Mouse (Mus musculus): ENCODE data around the gene Myo9a. TPM values are rescaled to one million over a fixed set of nuclear protein-coding genes. Genes with fewer than 3 reads are reported as not detected.
"Not testable (repeated sequence)": the region's sequence is repeated elsewhere in the genome, so short reads cannot be mapped to it uniquely, and the experiment has no call there.

Myo9a gene
- polyA plus RNA-seq, 1 experiment, result 0.10 TPM

DNA sequence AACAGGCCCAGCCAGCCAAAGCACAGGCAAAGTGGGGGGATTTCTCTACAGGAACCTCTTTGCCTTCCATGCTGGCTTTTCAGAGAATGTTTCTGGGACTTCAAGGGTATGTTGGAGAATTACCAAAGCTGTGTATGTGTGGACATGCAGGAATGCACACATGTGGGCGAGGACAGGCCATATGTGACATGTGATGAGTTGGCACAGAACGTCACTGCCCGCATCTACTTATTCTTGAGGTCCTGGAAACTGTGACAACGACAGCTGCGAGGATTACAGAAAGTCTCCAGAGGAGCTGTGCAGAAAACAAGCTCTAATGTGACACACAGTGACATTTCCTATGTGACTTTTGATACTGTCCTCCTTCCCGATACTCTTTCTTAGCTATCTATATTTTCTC, 205.0 kb downstream of the Myo9a start:
- Histone ChIP-seq H3K9me3 (no peaks in the 10 kb centered on the region), H3K36me3 (replicated peaks; ENCODE audit: low read length) (no peaks in the 10 kb centered on the region), H3K27me3 (replicated peaks) (peaks cover 34% of the 10 kb centered on the region), H3K4me3 (replicated peaks) (no peak overlapping the region), H3K4me1 (peaks cover 8% of the 10 kb centered on the region)
- TF ChIP-seq FLI1 (IDR thresholded peaks at IDR 0.05; ENCODE audit: low read length), result no peak
- TF ChIP-seq GATA1 (IDR thresholded peaks at IDR 0.05; ENCODE audit: borderline replicate concordance, low read length), result no peak

DNA sequence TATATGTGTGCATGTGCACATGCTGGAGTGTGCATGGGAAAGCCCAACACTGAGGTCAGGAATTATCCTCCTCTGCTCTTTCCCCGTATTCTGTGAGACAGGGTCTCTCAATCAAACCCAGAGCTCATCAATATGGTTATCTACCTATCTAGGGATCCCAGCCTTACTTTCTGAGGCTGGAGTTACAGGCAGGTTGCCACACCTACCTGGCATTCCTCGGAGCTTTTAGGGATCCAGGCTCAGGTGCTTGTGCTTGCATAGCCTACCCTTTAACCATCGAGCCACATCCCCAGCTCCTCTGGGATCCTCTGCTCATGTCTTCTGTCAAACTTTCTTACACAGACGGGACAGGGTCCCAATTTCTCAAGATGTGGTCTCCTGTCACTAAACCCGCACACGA, 205.8 kb downstream of the Myo9a start:
- Histone ChIP-seq H3K9me3 (no peaks in the 10 kb centered on the region), H3K27me3 (replicated peaks) (peaks cover 26% of the 10 kb centered on the region), H3K4me3 (replicated peaks) (no peak overlapping the region), H3K4me1 (peaks cover 8% of the 10 kb centered on the region), H3K36me3 (replicated peaks; ENCODE audit: low read length) (no peaks in the 10 kb centered on the region)
- TF ChIP-seq GATA1 (IDR thresholded peaks at IDR 0.05; ENCODE audit: borderline replicate concordance, low read length) (no peak), FLI1 (IDR thresholded peaks at IDR 0.05; ENCODE audit: low read length) (no peak)

DNA sequence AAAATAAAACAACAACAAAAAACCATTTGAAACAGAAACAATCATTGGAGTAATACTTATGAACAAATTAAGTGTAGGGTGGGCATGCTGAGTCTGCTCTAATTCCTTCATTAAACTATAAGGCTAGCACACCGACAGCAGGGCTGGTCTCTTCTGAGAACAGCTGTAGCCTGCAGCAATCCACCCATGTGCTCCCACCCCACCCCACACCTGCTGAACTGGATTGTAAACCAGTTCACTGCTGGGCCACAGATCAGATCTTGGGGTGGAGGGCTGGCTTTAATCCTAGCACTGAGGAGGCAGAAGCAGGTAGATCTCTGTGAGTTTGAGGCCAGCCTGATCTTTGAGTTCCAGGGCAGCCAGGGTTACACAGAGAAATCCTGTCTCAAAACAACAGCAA, 207.4 kb downstream of the Myo9a start:
- H3K27me3 ChIP-seq (replicated peaks), result peaks cover 18% of the 10 kb centered on the region
- H3K9me3 ChIP-seq; H3K4me1 ChIP-seq; H3K36me3 ChIP-seq (replicated peaks; ENCODE audit: low read length); H3K4me3 ChIP-seq (replicated peaks): not testable (repeated sequence)

DNA sequence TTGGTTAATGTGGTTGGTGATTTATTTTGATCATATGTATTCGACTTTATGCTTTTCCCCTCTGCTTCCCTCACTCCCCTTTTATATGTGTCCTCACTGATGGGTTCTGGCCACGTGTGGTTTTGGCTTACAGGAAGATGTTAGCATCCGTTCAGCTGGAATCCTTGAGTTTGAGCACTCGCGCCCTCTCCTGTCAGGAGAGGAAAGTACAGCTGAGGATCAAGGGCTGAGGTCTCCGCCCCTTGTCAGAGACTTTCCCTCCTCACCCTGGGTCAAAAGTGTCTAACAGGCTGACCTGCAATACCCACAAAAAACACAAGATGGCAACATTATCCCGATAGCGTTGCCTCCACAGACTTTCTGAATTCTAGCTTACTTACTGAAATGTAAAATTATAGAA, 208.6 kb downstream of the Myo9a start:
- Histone ChIP-seq H3K36me3 (replicated peaks; ENCODE audit: low read length) (no peaks in the 10 kb centered on the region), H3K4me3 (replicated peaks) (no peak overlapping the region), H3K27me3 (replicated peaks) (peaks cover 22% of the 10 kb centered on the region), H3K9me3 (no peaks in the 10 kb centered on the region), H3K4me1 (peaks cover 8% of the 10 kb centered on the region)
- TF ChIP-seq GATA1 (IDR thresholded peaks at IDR 0.05; ENCODE audit: borderline replicate concordance, low read length) (no peak), FLI1 (IDR thresholded peaks at IDR 0.05; ENCODE audit: low read length) (no peak)

DNA sequence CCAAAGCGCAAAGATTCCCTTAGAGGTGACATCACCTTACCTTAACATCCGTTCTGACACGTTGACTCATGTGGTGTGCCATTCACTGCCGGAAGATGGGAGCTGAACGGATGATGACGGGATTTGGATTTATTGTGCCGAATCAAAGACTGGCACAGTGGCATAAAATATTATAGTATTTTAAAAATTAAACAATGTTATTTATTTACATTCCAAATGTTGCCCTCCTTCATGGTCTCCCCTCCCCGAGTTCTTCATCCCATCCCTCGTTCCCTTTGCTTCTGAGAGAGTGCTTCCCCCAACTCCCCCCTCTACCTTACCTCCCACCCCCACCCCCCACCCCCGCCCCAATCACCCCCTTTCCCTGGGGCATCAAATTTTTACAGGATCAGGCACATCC, 209.9 kb downstream of the Myo9a start, which contains the start of gene Nr2e3:
Nr2e3 (minus strand) TSS at position 101 of the 400 bp plus-strand sequence.
- Histone ChIP-seq H3K27me3 (replicated peaks) (peaks cover 27% of the 10 kb centered on the region), H3K4me1 (peaks cover 8% of the 10 kb centered on the region), H3K4me3 (replicated peaks) (no peak within 1 kb of the TSS), H3K9me3 (no peaks in the 10 kb centered on the region), H3K36me3 (replicated peaks; ENCODE audit: low read length) (no peaks in the 10 kb centered on the region)
- TF ChIP-seq GATA1 (IDR thresholded peaks at IDR 0.05; ENCODE audit: borderline replicate concordance, low read length) (no peak), FLI1 (IDR thresholded peaks at IDR 0.05; ENCODE audit: low read length) (no peak)

DNA sequence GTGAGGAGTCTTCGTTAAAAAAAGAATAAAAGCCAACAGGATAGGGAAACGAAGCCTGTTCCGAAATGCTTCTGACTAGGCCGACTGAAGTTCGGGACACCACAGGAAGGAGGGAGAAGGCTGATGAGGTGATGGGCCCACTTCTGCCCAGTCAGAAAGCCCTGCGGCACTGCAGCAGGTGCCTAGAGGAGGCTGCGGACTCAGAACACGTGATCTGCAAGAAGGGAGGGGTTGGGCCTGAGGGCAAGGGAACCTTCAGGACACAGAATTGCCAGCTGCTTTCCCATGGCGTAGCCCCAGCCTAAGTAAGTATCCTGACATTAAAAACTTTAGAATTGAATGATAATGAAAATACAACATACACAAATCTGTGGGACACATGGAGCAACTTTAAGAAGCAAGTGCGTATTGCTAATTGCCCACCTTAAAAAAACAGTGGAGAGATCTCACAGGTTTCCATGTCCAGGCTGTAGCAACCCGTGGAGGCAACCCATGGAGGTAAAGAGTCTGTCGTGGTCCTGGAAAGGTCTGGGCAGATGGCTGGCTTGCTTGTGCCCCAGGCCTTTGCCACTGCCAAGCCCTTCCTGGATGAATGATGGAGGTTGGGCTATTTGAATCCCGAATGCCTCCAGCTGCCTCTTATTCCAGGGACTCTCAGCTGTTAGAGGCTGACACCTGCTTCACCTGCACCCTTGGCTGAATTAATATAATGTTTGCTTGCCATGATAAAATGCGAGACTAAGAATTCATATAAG, 210.7 kb downstream of the Myo9a start:
- TF ChIP-seq GATA1 (IDR thresholded peaks at IDR 0.05; ENCODE audit: borderline replicate concordance, low read length) (no peak), FLI1 (IDR thresholded peaks at IDR 0.05; ENCODE audit: low read length) (no peak)
- peaks cover 25% of the 10 kb centered on the region for H3K27me3 ChIP-seq (replicated peaks)

DNA sequence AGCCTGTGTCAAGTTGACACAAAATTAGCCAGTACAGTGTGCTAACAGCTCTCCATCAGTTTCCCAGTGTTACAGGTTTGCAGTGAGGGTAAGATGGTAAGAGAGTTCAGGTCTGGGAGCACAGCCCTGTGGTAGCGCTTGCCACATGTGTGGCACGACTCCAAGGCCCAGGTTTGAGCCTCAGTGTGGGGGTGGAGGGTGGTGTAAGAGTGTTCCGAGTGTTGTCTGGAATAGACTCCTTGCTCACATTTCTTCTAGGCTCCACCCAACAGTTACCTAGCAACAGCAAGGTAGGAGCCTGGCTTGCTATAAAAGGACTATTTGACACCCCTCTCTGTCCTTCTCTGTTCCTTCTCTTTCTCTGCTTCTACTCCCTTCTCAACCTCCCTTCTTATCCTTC, 213.7 kb downstream of the Myo9a start:
- Histone ChIP-seq H3K27me3 (replicated peaks) (peaks cover 23% of the 10 kb centered on the region), H3K4me1 (peaks cover 10% of the 10 kb centered on the region), H3K9me3 (no peaks in the 10 kb centered on the region), H3K36me3 (replicated peaks; ENCODE audit: low read length) (no peaks in the 10 kb centered on the region), H3K4me3 (replicated peaks) (no peak overlapping the region)
- TF ChIP-seq FLI1 (IDR thresholded peaks at IDR 0.05; ENCODE audit: low read length) (no peak), GATA1 (IDR thresholded peaks at IDR 0.05; ENCODE audit: borderline replicate concordance, low read length) (no peak)

More for the DNA sequence above, 210.7 kb downstream of the Myo9a start:
- H3K9me3 ChIP-seq, result no peaks in the 10 kb centered on the region
- no peaks in the 10 kb centered on the region for H3K36me3 ChIP-seq (replicated peaks; ENCODE audit: low read length)
- H3K4me1 ChIP-seq, result peaks cover 8% of the 10 kb centered on the region
- no peak overlapping the region for H3K4me3 ChIP-seq (replicated peaks)

DNA sequence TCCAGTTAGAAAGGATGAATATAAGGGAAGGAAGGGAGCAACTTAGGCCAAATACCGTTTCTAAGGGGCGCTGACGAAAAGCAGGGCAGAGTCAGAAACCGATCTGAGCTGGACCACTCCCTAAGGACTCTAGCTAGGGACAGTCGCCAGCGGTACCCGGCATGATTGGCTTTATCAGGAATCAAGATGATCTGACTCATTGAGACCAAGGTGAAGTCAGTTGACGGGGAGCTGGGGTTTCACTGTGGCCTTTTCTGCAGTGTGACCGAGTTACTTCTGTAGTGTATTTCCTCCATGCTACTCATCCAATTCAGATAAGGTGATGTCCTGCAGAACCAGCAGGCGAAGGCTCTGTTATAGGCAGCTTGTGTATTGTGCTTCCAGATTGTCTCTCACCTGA, 214.3 kb downstream of the Myo9a start:
- no peak for TF ChIP-seq FLI1 (IDR thresholded peaks at IDR 0.05; ENCODE audit: low read length)
- no peak for TF ChIP-seq GATA1 (IDR thresholded peaks at IDR 0.05; ENCODE audit: borderline replicate concordance, low read length)
- peaks cover 21% of the 10 kb centered on the region for H3K27me3 ChIP-seq (replicated peaks)
- peaks cover 5% of the 10 kb centered on the region for H3K4me1 ChIP-seq
- H3K4me3 ChIP-seq (replicated peaks), result no peak overlapping the region
- H3K36me3 ChIP-seq (replicated peaks; ENCODE audit: low read length), result no peaks in the 10 kb centered on the region
- no peaks in the 10 kb centered on the region for H3K9me3 ChIP-seq

DNA sequence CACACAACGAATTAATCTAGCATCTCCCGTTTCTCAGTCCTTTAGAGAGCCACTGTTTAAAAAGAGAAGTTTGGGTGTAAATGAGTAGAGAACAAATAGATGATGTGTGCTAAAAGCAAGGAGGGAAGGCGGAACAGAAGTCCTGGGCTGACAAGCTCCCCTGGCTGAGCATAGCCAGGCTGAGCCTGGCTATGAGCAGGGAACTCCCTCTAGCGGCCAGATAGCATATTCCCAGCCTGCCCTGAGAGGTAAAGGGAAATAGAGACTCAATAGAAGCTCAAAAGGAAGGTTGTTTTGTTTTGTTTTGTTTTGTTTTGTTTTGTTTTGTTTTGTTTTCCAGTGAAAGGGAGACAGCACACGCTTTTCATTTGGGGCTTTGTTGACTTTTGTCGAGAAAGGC, 218.7 kb downstream of the Myo9a start:
- peaks cover 5% of the 10 kb centered on the region for H3K4me1 ChIP-seq
- no peak for TF ChIP-seq FLI1 (IDR thresholded peaks at IDR 0.05; ENCODE audit: low read length)
- TF ChIP-seq GATA1 (IDR thresholded peaks at IDR 0.05; ENCODE audit: borderline replicate concordance, low read length), result no peak
- peaks cover 27% of the 10 kb centered on the region for H3K27me3 ChIP-seq (replicated peaks)
- H3K36me3 ChIP-seq (replicated peaks; ENCODE audit: low read length), result no peaks in the 10 kb centered on the region
- H3K4me3 ChIP-seq (replicated peaks), result no peak overlapping the region
- H3K9me3 ChIP-seq, result no peaks in the 10 kb centered on the region

DNA sequence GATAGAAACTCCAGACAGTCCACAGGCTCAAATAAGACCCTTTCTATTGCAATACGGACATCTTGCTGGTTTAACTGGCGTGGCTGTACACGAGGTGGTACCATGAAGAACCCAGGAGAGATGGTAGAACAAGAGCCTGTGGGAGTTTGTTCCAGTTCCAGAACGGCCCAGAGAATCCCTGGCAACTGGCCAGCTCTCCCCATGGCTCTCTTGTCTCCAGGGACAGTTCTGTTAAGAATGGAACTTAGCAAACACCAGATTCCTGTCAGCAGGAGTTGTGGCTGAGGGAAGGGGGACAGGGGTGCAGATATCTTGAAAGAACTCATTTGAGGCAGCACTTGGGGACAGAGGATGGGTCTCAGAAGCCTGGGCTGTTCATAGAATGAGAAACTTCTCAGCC, 220.6 kb downstream of the Myo9a start:
- H3K4me3 ChIP-seq (replicated peaks), result no peak overlapping the region
- no peak for TF ChIP-seq GATA1 (IDR thresholded peaks at IDR 0.05; ENCODE audit: borderline replicate concordance, low read length)
- no peak for TF ChIP-seq FLI1 (IDR thresholded peaks at IDR 0.05; ENCODE audit: low read length)
- H3K36me3 ChIP-seq (replicated peaks; ENCODE audit: low read length), result no peaks in the 10 kb centered on the region
- peaks cover 5% of the 10 kb centered on the region for H3K4me1 ChIP-seq
- peaks cover 21% of the 10 kb centered on the region for H3K27me3 ChIP-seq (replicated peaks)
- H3K9me3 ChIP-seq, result no peaks in the 10 kb centered on the region

Other genes starting within 250 kb of the Myo9a start
- 125 and 176 TPM in 2 replicates for gene Hexa, start 211.4 kb upstream of the Myo9a start, polyA plus RNA-seq (2012; ENCODE audit: insufficient read depth, low replicate concordance)
- gene Tmem202, start 211.0 kb upstream of the Myo9a start, polyA plus RNA-seq (2012; ENCODE audit: insufficient read depth, low replicate concordance), result 0.11 TPM in 1 of 2 replicates, not detected in the other
- gene Celf6, start 173.0 kb upstream of the Myo9a start, polyA plus RNA-seq (2012; ENCODE audit: insufficient read depth, low replicate concordance), result 2.1 TPM in 1 of 2 replicates, not detected in the other
- 5.5 and 6.2 TPM in 2 replicates for gene Parp6, start 133.6 kb upstream of the Myo9a start, polyA plus RNA-seq (2012; ENCODE audit: insufficient read depth, low replicate concordance)
- 2,403 and 2,627 TPM in 2 replicates for gene Pkm, start 94.5 kb upstream of the Myo9a start, polyA plus RNA-seq (2012; ENCODE audit: insufficient read depth, low replicate concordance)
- gene Gramd2, start 70.8 kb upstream of the Myo9a start, polyA plus RNA-seq (2012; ENCODE audit: insufficient read depth, low replicate concordance), result not detected in 2 replicates
- 0.40 TPM in 1 of 2 replicates, not detected in the other for gene Senp8, start 186 bp upstream of the Myo9a start, polyA plus RNA-seq (2012; ENCODE audit: insufficient read depth, low replicate concordance)
- 0.03 TPM in 1 of 2 replicates, not detected in the other for gene Nr2e3, start 209.8 kb downstream of the Myo9a start, polyA plus RNA-seq (2012; ENCODE audit: insufficient read depth, low replicate concordance)